Mouse (Mus musculus): Measurements from ENCODE around the gene Cbarp. TPM values are rescaled to one million over a fixed set of nuclear protein-coding genes. Genes with fewer than 3 reads are reported as not detected.

Gene Cbarp
- total RNA-seq (2021) = 1 to 10 TPM; 3.2 to 4.1 TPM

- intact Hi-C loops (cut with DNase I) = loop anchor here (2.0 to 5.0 kb wide), 3 partner anchors 24 to 283 kb away; partner anchors contain the start of gene Cnn2
- DNase-seq = no peak
Observed at GRCm38 (mm10) chr10:80140666-80141035, at the start of gene Cbarp. Cbarp (minus strand) TSS chr10:80140835.

- no peak for DNase-seq
- intact Hi-C loops (cut with DNase I) = no loop called here
Observed at GRCm38 (mm10) chr10:80189999-80190398, 49.4 kb upstream of the Cbarp start.

GRCm38 (mm10) chr10:80188453-80189024 is 47.9 kb upstream of the Cbarp start:
- DNase-seq = no peak
- intact Hi-C loops (cut with DNase I) = no loop called here

- DNase-seq = no peak
- intact Hi-C loops (cut with DNase I) = no loop called here
Observed at GRCm38 (mm10) chr10:80187739-80188138, 47.1 kb upstream of the Cbarp start.

GRCm38 (mm10) chr10:80186649-80187048 is 46.0 kb upstream of the Cbarp start:
- intact Hi-C loops (cut with DNase I) = no loop called here
- no peak for DNase-seq

GRCm38 (mm10) chr10:80182547-80182946 is 41.9 kb upstream of the Cbarp start:
- intact Hi-C loops (cut with DNase I) = no loop called here
- no peak for DNase-seq

- intact Hi-C loops (cut with DNase I) = no loop called here
- no peak for DNase-seq
Observed at GRCm38 (mm10) chr10:80180823-80181222, 40.2 kb upstream of the Cbarp start.

- intact Hi-C loops (cut with DNase I) = no loop called here
- no peak for DNase-seq
Observed at GRCm38 (mm10) chr10:80180288-80180687, 39.7 kb upstream of the Cbarp start.

- intact Hi-C loops (cut with DNase I) = loop anchor here (5.0 to 10.0 kb wide), 2 partner anchors 165 to 193 kb away; partner anchors contain the start of gene Adamtsl5
- peak; percentile 41 to 50 for DNase-seq
Observed at GRCm38 (mm10) chr10:80179068-80180051, 38.7 kb upstream of the Cbarp start, which contains the start of gene Efna2. Efna2 (plus strand) TSS chr10:80179482.

GRCm38 (mm10) chr10:80177441-80178279 is 37.0 kb upstream of the Cbarp start:
- intact Hi-C loops (cut with DNase I) = loop anchor here (2.0 to 10.0 kb wide), 3 partner anchors 15 to 195 kb away; partner anchors contain the start of gene Adamtsl5
- no peak for DNase-seq

GRCm38 (mm10) chr10:80176270-80176834 is 35.7 kb upstream of the Cbarp start:
- intact Hi-C loops (cut with DNase I) = loop anchor here (2.0 to 10.0 kb wide), 3 partner anchors 16 to 196 kb away; partner anchors contain the start of gene Adamtsl5
- no peak for DNase-seq

GRCm38 (mm10) chr10:80175536-80176269 is 35.1 kb upstream of the Cbarp start:
- intact Hi-C loops (cut with DNase I) = loop anchor here (1.0 to 10.0 kb wide), 4 partner anchors 17 to 197 kb away; partner anchors contain the start of gene Adamtsl5
- peak; percentile 40 to 65 for DNase-seq

- DNase-seq = peak in 1 of 2 experiments; percentile 16
- intact Hi-C loops (cut with DNase I) = loop anchor here (1.0 to 10.0 kb wide), 3 partner anchors 71 to 198 kb away; partner anchors contain the start of gene Adamtsl5
Observed at GRCm38 (mm10) chr10:80174705-80175104, 34.1 kb upstream of the Cbarp start.

- DNase-seq = peak in 1 of 2 experiments; percentile 12
- intact Hi-C loops (cut with DNase I) = loop anchor here (10.0 kb wide), 1 partner anchor 171 kb away; the partner anchor contains the start of gene Adamtsl5
Observed at GRCm38 (mm10) chr10:80173955-80174640, 33.5 kb upstream of the Cbarp start.

- intact Hi-C loops (cut with DNase I) = loop anchor here (10.0 kb wide), 1 partner anchor 171 kb away; the partner anchor contains the start of gene Adamtsl5
- DNase-seq = no peak
Observed at GRCm38 (mm10) chr10:80173358-80173757, 32.7 kb upstream of the Cbarp start.

- intact Hi-C loops (cut with DNase I) = loop anchor here (10.0 kb wide), 1 partner anchor 172 kb away; the partner anchor contains the start of gene Adamtsl5
- peak; percentile 93 for DNase-seq
Observed at GRCm38 (mm10) chr10:80172527-80173292, 32.1 kb upstream of the Cbarp start, which contains the start of gene 1600002K03Rik. 1600002K03Rik (plus strand) TSS chr10:80172944.

GRCm38 (mm10) chr10:80171760-80172526 is 31.3 kb upstream of the Cbarp start:
- intact Hi-C loops (cut with DNase I) = loop anchor here (10.0 kb wide), 1 partner anchor 173 kb away; the partner anchor contains the start of gene Adamtsl5
- peak; percentile 55 for DNase-seq

All from heart, postnatal 10 days (tissue).